Mouse (Mus musculus) embryo, embryonic 9.5 days (tissue): ENCODE results near the gene Notum.
"Not testable (repeated sequence)": the region's sequence is repeated elsewhere in the genome, so short reads cannot be mapped to it uniquely, and the experiment has no call there.

Source experiments
- DNase-seq: peaks from one replicate; pipeline ENCODE4 v3.0.0-alpha.2; 2017; ENCODE audit errors: extremely low spot score

Notum gene

GRCm38 (mm10) chr11:120675875-120676274, 14.9 kb upstream of the Notum start:
- DNase-seq = not testable (repeated sequence)

GRCm38 (mm10) chr11:120673594-120674122, 12.7 kb upstream of the Notum start:
- DNase-seq = no peak

DNA sequence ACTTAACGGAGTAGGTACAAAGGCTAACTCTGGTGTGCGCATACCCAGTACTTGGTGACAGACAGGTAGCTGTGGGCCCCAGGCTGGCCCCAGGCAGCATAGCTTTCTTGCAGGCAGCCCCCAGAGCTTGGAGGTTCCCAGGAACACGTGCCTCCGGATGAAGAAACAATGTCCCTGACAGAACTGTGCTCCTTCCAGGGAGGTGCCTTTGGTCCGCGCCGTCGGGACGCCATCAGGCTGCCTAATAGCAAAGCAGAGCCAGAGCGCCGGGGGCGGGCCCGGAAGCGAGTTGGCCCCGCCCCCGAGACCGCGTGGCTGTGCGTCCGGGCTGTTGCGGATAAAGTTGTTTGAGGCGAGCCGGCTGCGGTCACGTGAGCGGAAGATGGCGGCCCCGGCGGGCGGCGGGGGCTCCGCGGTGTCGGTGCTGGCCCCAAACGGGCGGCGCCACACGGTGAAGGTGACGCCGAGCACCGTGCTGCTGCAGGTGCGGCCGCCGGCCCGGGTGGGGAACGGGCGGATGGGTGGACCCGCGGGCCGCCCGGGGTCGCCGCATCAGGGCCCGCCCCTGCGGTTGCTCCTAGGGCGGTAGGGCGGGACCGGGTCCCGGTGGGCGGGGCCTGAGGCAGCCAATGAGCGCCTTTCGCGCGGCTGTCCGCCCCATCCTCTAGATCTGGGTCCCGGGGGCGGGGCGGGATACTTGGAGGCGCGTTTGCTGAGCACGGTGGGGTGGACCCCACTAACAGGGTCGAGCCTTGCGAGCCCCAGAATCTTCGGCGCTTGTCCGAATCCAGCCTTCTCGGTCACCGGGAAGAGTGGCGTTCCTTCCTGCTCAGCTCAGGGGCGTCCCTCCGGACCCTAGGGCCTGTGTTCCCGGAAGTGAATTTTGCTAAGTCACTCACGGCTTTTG, 12.0 kb upstream of the Notum start, which contains the start of gene Aspscr1:
Gene Aspscr1, plus strand, starts transcription at position 287 of the 907 bp plus-strand sequence.
- DNase-seq = peak; percentile 95

- DNase-seq = no peak
Measured at GRCm38 (mm10) chr11:120666617-120667016, 5.6 kb upstream of the Notum start.

- DNase-seq = no peak
Measured at GRCm38 (mm10) chr11:120665406-120665805, 4.4 kb upstream of the Notum start.

DNA sequence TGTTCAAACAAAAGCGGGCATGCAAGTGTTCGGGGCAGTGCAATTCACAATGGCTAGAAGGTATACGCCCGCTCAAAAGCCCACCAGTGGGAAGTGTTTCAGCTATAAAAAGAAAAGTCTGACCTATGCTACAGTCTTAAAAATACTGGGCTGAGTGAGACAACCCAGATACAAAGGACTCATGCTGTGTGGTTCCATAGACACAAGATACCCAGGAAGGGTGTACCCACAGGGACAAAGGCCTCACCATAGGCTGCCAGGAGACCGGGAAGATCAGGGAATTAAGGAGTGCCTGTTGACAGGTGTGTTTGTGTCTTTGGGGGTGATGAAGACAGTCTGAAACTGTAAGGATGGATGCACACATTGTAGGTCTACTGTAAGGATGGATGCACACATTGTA, 2.7 kb upstream of the Notum start:
- no peak for DNase-seq

DNA sequence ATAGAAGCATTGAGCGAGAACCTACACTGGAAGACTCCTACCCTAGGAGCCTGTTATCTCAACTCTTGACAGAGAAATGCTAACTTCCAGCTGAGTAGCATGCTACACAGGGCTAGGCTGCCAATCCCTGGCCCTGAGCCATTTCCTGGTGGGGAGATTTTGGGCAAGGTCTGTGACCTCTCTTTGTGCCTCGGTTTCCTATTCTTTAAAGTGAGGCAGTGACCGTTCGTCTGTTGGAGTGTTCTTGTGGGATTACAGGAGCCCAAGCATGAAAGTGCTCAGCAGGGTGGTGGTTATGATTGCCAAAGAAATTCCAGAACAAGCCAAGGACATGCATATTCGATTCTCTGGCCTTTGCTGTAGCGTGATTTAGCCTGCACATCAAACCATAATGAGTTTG, 1.8 kb upstream of the Notum start:
- DNase-seq = no peak

DNA sequence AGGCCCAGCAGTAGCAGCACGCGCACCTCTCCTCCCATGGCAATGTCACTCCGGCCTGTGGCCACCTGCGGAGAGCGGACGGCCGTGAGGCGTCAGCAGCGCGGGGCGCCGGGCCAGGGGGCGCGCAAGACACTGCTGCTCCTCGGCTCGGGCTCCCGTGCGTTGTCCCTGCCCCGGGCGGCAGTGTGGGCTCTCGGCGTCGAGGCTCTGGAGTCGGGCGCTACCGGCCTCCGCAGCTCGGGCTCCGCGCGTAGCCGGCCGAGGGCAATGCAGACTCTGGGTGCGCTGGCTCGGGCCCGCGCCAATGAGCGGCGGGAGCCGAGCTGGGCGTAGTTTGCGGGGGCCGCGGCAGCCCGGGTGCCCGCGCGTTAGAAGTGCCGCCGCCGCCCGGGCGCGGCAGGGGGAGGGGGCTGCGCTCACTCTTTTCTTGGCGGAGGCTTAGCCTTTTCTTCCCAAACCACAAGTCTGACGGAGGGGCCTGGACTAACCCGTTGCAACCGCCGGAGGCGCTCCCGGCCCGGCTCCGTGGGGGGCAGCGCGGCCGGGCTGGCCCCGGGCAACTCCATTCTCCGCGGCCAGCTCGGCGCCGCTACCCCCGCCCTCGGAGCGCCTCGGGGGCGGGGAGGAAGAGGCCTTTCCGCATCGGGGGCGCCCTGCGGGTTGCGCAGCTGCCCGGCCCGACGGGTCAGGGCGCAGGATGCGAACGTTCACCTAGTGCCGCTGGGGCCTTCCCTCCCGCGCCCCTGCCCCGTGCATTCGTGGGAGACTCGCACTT, 487 bp downstream of the Notum start:
- DNase-seq = peak; percentile 68

- DNase-seq = peak; percentile 23
Measured at GRCm38 (mm10) chr11:120659509-120660300, 1.3 kb downstream of the Notum start.

DNA sequence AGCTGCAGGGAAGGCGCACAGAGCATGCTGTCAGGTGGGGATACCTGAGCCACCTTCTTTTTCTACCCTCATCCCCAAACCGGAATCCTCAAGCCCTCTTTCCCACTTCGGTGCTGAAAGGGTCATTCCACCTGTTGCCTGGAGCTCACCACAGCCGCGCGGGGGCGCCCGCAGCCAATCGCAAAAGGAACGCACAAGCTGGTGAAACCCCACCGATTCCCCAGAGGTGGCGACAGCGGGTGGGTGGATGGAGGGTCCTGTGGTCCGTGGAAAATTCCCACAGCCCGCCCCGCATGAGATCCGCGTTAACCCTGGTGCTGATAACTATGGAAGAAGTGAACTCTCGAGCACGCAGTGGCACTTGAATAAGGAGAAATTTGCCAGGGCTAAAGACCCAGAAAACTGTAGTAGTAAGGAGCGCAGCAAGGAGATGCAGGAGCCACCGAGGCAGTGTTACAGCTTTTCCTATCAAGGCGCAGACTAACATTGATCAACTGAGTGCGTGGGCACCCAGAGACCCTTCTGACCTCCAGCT, 2.0 kb downstream of the Notum start:
- DNase-seq = peak; percentile 82

DNA sequence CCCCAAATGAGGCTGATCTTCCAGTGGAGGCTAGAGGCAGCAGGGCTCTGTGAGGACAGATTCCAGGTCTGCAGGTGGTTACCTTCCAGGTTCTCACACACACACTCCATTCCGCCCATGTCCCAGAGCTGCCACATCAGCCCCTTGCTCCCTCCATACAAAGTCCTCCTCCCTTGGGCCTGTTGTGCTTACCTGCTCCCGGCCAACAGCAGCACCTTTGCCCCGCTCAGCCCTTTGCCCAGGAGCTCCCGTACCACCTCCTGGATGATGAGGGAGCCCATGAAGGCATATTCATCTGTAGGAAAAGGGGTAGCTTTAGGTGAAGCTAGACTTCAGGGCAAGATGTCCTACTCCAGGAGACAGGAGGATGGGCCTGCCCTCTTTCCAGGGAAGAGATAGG, 3.7 kb downstream of the Notum start:
- DNase-seq = no peak

DNA sequence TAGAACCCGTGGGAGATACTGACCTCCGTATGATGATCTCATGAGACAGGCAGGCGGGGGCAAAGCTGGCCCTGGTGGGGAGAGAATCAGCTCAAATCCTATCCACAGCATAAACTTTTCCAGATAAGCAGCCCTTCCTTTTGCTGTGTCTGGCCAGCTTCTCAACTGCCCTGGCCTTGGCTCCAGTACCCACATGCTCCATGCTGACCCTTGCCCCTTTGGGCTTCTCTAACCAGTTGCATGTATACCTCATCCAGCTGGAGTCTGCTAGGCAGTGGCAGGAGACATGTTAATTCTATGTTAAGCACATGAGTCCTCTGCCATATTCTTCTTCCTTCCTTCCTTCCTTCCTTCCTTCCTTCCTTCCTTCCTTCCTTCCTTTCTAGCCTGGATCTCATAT, 6.2 kb downstream of the Notum start:
- no peak for DNase-seq

- no peak for DNase-seq
Measured at GRCm38 (mm10) chr11:120651872-120652271, 9.1 kb downstream of the Notum start.

DNA sequence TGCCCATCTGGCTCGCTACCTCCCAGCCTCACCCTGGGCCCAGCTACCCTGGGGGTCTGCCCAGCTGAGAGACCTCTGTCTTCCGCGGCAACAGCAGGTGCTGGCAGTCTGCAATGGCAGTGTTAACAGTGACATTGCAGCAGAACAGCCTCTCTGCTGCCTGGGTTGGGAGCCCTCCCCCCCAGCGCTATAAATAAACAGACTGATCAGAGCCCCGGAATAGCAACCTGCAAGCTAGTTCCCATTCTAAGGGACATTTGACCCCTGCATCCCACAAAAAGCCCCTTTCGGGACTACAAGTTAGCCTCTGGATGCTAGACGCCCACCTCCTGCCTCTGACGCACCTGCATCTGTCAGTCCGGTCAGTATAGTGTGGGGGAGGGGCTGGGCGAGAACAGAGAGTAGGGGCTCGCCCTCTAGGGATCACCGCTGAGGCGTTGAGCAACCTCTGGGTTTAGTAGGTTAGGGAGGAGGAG, 12.9 kb downstream of the Notum start, which contains the start of gene Myadml2:
Gene Myadml2, minus strand, starts transcription at position 158 of the 476 bp plus-strand sequence.
- DNase-seq = peak; percentile 52

DNA sequence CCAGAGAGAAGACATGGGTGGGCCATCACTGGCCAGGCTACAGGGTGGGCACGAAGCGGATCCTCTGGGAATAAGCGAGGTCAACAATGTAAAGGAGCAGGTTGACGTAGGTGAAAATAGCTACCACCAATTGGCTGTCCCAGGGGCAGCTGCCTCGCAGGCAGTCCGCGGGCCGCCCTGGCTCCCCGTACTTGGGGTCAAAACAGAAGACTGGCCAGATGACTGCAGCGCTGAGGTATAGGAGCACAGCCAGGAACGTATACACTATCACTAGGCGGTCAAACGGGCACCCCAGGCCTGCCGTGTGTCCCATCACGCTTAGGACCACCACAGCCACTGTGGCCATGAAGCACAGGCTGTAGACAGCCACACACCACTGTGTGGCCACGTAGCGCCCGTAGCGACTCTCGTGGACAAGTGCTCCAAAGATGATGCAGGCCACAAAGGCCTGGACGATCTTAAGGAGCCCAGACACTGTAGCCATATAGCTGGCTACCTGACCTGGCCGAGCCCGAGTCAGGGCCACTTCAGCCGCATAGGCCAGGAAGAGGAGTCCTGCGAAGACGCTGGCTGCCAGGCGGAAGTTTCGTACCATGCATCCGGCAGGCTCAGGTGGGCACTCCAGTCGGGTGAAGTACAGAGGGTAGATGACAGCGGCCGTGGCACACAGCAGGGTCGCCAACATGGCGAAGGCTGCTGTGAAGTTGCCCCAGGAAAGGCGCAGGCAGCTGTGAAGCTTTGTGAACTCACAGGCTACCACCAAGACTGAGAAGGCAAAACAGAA, 13.7 kb downstream of the Notum start:
- no peak for DNase-seq

DNA sequence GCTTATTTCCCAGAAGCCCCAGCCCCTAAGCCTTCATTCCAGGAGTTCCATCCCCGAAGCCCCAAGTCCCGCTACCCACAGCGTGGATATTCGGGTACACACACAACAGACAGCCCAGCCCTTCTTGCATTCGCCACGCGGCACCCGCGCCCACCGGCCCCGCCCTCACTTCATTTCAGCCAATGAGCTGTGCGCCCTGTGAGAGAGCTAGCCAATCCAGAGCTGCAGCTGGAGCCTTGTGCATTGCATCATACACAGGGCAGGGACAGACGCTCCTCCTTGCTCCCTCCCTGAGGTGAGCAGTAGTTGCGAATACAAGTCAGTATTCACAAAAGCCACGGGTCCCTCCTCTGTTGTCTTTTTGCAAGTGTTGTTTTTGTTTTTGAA, 17.4 kb downstream of the Notum start, which contains the start of gene Pycr1:
Gene Pycr1, minus strand, starts transcription at position 169 of the 387 bp plus-strand sequence.
- peak; percentile 94 for DNase-seq

GRCm38 (mm10) chr11:120642939-120643600, 17.9 kb downstream of the Notum start:
- DNase-seq = no peak

- DNase-seq = no peak
Measured at GRCm38 (mm10) chr11:120641869-120642268, 19.1 kb downstream of the Notum start.

DNA sequence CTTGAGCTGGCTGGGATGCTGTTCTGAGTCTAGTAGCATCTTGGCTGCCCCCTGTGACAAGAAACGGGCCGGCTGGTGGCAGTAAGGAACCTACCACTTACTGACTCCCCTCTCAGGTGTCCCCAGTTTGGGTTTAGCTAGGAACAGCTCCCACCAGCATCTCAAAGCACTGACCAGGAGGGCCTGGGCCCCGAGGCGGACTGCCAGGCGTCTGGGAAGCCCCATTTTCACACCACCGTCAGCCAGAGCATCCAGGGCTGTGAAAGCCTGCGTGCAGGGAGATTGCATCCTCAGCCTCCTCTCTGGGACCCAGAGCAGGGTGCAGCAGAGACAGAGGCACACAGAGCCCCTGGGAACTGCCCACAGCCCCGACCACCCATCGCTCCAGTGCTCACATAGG, 19.7 kb downstream of the Notum start:
- DNase-seq = no peak

GRCm38 (mm10) chr11:120634810-120635209, 26.2 kb downstream of the Notum start:
- DNase-seq = no peak
